Mouse (Mus musculus): ENCODE data around the gene Gatm.

Gatm gene

DNA sequence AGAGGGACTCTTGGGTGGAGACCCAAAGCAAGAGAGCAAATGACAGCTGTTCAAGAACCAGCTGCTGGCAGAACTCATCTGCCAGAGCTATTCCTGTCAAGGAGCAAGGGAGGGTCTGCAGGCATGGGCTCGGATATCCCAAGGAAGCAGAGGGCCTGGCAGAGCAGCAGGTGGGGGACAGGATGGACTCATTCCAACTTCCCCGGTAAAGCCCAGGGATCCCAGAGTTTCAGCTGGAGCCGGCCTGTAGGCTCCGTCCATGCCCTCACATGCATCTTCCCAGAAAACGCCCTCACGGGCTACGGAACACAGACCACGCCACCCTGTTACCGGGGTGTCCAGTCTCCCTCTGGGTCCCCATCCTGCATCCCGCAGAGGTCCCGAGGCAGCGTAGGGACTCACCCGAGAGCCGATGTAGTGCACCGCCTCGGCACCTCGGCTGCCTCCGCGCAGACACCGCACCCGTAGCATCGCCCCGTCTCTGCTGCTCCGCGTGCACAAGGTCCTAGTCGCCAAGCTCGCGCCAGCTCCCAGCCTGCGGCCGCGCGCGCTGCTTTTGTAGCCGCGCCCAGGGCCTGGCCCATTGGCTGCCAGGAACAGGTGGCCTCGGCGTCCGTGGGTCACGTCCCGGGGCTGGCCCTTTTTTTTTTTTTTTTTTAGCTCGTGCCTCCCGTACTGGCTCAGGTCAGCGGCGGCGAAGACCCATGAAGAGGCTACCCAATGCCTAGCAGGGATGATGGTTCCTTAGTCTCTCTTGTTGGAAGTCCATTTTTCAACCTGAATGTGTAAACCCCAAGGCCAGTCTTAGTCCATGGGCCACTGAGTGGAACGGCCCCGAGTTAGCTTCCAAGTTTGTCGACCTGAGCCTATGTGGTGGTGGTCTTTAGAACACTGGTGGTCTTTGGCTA lies at the start of gene Gatm:
Gene Gatm (minus strand): TSS at position 558 of the 908 bp plus-strand sequence.
- DNase-seq (ENCODE audit: extremely low read depth, low read depth, low spot score) = no peak

DNA sequence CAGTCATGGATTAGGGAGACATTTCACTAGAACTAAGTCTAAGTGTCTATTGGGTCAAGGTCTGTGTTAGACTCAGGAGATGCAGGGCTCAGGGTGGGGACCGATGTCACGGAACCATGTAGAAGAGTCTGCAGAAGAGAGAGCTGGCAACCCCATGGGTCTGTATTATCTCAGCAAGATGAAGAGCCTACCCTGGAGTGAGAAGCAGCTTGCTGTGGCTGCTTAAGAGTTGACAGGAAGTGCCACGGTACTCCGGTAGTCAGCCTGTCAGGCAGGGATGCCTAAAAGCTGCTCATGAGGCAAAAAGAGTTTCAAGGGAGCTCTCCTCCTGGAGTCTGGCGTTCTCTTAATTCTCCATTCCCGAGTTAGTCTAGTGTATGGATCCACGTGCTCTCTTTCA lies 48.7 kb upstream of the Gatm start:
- DNase-seq (ENCODE audit: extremely low read depth, low read depth, low spot score) = no peak

DNA sequence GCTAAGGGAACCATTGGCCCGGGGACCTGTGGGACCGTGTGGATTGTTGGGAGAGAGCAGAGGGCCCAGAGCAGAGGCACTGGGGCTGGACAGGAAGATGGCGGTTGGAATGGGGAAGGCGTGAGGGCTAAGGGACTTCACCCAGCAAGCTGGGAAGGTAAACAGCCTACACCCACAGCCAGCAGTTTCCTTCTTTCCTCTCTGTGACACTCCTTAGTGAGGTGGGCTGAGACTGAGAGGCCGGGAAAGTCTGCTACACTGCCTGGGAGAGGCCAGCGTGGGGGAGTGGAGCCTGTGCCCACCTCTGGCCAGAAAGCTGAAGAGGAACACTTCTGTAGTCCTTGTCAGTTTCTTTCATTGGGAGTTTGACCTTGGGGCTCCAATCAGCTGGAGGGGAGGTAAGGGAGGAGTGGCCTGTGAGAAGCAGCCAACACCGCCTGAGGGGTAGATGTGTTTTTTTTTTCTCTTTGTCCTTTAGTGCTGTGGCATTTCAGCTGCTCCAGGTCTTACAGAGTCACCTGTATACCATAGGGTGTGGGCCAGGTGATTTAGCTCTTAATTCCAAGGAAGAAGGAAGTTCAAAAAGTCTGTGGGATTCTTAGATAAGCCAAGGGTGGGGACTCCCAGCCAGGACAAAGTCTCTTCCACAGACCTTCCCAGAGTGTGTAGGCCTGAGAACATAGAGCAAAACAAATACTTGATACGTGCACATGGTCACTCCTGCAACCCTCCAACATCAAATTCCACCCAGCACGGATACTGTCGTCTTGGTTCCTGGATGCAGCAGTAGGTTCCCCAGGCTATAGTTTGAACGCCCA lies 46.8 kb upstream of the Gatm start:
- no peak for DNase-seq (ENCODE audit: extremely low read depth, low read depth, low spot score)

DNA sequence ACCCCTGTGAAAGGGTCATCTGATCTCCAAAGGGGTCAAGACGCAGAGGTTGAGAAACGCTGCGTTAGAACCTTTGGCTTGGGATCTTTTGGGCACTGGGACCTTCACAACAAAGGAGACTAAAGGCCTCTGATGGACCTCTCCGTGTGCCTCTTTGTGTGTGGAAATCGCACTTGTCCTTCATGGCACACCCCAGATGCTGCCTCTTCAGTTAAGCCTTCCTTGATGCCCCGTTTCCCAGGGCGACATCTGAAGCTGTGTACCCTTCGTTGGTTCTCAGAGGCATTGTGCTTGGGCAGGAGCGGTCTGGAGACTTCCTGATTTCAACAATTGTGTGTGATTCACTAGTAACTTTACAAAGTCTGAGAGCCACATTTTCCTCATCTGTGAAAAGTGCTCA lies 45.7 kb upstream of the Gatm start:
- no peak for DNase-seq (ENCODE audit: extremely low read depth, low read depth, low spot score)

DNA sequence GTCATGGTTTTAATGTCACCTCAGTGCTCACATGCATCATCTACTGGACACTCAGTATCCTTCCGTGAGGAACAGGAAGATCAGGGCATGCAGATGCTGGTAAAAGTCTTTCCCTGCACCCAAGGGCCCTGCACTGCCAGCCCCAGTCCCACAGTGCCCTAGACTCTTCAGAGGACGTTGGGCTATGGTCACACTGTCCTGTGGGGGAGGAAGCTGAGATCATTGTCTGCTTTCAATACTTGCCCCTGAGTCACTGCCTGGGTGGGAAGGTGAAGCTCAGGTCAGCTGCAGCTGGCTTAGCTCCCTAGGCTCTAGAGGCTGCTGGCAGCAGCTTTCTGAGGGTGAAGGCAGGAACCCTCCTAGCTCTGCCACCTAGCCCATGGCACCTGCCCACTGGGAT lies 44.9 kb upstream of the Gatm start:
- DNase-seq (ENCODE audit: extremely low read depth, low read depth, low spot score) = no peak

DNA sequence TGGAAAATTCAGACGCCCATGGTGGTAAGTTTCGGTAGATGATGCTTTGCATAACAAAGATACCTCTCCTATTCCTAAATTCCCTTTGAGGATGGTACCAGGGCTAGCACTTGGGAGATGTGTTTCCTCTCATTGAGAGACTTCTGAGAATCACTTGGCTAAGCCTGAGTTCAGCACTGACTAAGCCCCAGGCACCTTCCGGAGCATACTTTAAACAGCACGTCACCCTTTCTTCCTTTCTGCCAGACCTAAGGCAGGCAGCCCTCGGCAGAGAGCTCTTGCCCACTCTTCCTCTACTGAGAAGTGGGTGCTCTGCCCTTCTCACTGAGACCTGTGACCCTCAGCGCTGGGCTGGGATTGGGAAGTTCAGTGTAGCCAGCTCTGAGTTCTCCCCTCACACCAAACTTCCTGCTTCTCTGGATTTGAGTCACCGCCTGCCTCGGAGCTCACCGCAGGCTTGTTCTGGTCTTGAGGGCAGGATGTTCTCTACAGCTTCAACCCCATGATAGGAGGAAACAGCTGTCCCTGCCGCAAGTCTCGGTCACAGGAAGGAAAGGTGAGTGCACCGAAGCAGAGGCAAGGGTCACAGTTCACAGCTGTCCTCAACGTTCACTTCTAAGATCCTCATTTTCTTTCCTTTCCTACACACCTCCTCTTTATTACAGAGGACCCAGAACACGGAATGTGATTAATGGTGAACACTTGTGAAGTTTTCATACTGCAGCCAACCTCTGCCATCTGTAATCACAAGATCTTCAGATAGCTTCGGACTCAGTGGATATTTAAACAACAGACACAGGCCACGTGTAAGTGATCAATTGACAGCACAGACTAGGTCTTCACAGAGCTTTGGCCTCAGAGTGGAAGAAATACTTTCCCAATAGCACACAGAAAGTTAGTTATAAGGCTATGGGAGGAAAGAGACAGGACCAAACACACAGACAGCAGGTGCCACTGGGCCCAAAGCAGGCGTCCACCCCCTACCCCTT lies 41.3 kb upstream of the Gatm start:
- no peak for DNase-seq (ENCODE audit: extremely low read depth, low read depth, low spot score)

DNA sequence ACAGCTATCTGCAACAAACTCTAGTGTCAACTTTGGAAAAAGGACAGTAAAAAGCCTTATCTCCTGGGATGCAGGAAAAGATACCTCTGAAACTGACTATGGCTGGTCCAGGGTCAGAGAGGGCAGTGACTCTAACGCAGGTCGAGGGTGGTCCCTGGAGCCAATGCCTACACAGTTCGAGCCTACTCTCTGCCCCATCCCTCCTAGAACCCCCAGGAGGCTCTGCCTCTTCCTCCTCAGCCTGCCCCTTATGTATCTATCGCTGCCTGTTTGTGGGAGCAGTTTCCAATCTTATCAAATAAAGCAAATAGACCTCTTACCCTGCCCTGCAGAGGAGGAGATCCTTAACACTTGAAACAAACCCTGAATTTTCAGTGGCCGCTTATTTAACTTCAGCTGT lies 27.6 kb upstream of the Gatm start:
- DNase-seq (ENCODE audit: extremely low read depth, low read depth, low spot score) = no peak

DNA sequence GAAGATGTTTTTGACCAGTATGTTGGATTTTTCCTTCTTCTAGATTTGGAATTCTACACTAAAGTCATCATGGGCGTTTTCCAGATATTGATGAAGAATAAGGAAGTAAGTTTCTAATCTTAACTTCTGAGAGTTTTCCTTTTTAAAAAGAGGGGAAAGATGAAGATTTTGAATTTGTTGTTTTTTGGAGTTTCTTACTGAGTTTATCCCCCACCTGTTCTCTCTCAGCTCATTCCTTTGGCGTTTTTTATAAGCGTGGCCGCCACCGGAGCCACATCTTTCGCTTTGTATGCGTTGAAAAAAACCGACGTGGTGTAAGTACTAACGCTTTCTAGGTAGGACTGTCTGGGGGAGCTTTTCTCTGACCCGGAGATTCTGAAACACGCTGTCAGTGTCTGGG lies 26.9 kb upstream of the Gatm start:
- DNase-seq (ENCODE audit: extremely low read depth, low read depth, low spot score) = no peak

DNA sequence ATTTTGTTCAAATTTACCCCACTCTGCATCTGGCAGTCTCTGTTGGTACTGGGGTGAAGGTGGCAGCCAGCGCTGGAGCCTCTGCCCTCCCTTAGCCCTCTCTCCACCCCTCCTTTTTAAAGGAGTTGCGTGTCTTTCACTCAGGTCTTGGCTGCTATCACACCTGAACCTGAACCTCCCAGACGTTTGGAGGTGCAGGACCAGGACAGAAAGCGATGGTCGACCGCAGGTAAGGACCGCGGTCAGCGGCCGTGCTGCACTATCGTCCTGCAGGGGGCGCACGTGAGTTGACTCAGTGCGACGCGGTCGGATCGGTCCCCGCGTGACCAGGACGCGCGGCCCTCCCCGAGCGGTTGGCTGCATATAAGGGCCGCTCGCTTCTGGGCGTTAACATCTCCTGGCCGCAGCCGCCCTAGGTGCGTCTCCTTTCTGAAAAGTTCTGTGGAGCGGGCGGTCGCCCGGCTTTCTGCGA lies 26.5 kb upstream of the Gatm start:
- DNase-seq (ENCODE audit: extremely low read depth, low read depth, low spot score) = no peak

DNA sequence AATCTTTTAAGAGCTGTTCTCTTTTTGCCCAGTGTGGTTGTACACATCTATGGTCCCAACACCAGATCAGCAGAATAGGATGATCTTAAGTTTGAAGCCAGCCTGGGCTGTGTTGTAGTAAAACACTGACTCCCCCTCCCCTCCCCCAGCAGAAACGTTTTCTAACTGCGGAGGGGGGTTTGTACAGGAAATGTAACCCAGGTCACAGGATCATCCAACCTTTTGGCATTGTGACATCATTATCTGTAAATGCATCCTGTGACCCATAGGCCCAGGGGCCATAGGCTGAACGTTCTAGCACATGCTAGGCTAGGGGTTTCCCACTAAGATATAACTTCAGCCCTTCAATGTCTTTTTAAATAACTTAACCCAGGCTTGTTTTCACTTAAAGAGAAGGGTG lies 25.6 kb upstream of the Gatm start, which contains the start of gene AA467197:
Gene AA467197 (plus strand): TSS at position 301 of the 400 bp plus-strand sequence.
- DNase-seq (ENCODE audit: extremely low read depth, low read depth, low spot score) = no peak

DNA sequence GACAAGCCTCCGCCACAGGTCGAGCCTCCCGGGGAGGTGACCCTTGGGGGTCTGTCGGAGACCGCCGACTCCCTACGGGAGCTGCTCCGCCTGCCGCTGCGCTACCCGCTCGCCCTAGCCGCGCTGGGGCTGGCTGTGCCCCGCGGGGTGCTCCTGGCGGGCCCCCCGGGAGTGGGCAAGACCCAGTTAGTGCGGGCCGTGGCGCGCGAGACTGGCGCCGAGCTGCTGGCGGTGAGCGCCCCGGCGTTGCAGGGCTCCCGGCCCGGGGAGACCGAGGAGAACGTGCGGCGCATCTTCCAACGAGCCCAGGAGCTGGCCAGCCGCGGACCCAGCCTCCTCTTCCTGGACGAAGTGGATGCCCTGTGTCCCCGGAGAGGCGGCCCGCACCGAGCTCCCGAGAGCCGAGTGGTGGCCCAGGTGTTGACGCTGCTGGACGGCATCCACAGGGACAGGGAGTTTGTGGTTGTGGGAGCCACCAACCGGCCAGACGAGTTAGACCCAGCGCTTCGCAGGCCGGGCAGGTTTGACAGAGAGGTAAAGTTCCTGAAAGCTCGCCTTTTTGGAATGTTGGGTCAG lies 20.2 kb upstream of the Gatm start:
- DNase-seq (ENCODE audit: extremely low read depth, low read depth, low spot score) = peak; percentile 28

DNA sequence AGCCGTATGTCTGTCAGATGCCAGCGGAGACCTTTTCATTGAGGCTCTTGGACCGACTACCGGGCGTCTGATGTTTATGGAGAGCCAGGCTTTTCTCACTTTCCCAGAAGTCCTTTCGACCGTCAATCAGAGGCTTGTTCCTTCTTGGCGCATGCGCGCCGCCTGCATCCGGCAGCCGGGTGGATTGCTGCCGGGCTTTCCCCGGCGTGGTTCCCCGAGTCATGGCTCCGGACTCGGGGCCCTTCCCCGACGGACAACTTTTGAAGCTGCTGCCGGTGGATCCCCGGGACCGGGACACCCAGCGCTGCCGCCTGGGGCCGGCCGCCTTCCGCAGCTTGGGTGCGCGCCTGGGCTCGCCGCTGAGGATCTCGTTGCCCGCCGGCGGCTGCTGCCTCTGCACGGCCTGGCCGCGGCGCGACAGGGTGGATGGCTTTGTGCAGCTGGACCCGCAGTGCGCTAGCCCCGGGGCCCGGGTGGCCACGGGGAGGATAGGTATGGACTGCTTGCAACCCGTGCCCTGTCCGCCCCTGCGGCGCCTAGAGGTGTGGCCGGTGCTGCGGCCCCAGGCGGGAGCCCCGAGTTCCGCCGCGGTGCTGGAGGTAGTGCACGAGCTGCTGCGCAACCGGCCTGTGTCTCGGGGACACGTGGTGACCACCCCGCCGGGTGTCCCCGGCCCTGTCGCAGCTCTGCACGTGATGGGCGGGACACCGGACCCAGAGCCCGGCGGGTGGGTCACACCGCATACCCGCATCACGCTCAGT lies 19.5 kb upstream of the Gatm start:
- no peak for DNase-seq (ENCODE audit: extremely low read depth, low read depth, low spot score)

DNA sequence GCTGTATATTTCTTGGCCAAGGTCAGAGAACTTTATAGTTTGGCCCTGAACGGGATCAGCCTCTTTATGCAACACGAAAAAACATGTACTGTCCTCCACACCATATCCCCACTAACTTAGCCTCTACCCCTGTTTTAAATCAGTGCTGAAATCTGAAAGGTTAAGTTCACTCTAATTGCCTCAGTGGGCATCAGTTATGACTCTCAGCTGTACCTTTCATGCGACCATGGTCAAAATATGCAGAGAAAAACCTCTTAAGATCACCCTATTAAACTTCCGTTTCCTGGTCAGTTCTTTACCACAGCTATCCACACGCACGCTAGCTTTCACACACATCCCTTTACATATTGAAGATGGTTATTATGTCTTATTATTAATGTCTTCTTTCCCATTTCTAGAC lies 18.8 kb upstream of the Gatm start:
- no peak for DNase-seq (ENCODE audit: extremely low read depth, low read depth, low spot score)

DNA sequence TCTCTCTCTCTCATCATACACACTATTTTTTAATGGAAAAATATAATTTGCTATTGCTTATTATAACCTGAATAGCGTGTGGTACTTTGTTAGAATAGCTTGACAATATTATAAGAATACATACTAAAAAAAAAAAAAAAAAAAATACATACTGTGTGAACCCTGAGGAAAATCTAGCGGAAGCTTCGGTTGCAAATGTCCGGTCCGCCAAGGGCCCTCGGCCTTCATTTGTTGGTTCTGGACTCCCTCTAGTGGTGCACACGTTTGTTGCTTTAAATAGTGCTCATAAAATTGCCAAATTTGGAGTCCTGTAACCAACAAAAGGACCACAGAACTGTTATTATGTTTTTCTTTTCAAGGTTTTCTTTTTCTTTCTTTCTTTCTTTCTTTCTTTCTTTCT lies 17.9 kb upstream of the Gatm start:
- DNase-seq (ENCODE audit: extremely low read depth, low read depth, low spot score) = peak; percentile 21

DNA sequence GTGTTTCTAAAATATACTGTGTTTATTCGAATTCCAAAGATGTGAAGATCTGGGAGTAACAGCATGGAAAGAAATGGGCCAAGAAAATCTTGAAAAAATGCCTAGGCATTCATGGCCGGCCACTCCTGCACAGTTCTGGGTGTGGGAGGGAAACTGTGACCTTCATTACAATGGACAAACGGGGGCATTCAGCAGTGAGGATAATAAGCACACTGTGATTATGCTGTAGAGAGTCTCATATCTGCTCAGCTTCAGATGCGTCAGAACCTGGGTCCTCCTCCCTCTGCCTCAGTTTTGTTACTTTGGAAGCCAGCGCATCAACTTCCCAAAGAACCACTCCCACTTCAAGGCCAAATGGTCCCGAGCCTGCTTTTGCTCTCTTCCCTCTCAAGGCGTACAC lies 14.8 kb upstream of the Gatm start:
- no peak for DNase-seq (ENCODE audit: extremely low read depth, low read depth, low spot score)

DNA sequence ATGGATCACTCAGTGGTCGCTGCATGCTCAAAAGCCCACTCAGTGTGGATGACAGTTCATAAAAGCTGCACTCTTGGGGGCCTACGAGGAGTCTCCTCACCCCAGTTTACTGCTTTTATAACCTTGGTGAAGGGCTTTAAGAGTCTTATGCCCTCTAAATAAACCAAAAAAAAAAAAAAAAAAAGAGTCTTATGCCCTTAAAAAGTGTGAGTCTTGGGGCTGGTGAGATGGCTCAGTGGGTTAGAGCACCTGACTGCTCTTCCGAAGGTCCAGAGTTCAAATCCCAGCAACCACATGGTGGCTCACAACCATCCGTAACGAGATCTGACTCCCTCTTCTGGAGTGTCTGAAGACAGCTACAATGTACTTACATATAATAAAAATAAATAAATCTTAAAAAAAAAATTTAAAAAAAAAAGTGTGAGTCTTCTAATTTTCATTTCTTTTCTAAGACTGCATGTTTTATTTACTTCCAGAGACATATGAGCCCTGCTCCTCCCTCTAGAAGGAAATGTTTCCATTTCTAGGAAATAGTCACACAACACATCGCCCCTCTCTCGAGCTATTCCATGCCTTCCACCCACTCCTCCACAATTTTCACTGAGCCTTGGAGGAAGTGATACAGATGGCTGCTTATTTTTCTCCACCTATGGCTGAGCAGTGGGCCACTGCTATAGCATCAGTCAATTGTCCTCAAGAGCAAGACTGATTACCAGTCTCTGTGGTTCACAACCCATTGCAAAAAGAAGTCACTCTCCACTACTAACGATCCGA lies 10.4 kb upstream of the Gatm start:
- no peak for DNase-seq (ENCODE audit: extremely low read depth, low read depth, low spot score)

DNA sequence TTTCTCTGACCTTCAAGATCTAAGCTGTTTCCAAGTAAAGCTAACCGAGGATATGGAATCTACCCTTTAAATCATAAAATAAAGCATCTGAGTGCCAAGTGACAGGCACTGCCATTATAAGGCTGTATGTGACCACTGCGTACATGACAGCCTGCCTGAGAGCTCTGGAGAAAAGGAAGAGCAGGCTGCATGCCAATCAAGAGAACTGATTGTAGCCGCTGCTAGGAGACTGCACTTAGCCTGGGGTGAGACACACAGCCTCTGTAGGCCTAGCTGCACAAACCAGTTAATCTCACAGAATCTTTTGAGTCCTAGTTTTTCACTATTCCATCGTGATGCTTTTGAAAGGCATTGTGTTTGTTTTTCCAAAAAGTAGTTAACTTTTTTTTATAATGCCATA lies 7.6 kb upstream of the Gatm start:
- DNase-seq (ENCODE audit: extremely low read depth, low read depth, low spot score) = no peak

DNA sequence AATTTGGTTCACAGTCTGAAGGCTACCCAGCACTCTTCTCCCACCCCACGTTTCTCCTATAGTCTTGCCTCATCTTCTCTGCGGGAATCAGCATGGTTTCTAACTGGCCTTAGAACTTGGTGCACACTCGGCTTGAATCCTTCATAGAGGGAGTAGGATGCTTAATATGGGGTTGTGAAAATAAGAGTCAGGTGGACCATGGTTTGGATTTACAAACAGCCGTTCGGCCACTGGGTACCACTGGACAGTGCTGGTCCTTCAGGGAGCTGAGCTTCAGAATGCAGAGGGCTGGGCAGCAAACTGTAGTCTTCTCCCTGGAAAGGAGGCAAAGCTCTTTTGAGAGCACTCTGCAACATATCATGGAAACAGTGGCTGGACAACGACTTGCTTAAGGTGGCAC lies 6.7 kb upstream of the Gatm start:
- no peak for DNase-seq (ENCODE audit: extremely low read depth, low read depth, low spot score)

DNA sequence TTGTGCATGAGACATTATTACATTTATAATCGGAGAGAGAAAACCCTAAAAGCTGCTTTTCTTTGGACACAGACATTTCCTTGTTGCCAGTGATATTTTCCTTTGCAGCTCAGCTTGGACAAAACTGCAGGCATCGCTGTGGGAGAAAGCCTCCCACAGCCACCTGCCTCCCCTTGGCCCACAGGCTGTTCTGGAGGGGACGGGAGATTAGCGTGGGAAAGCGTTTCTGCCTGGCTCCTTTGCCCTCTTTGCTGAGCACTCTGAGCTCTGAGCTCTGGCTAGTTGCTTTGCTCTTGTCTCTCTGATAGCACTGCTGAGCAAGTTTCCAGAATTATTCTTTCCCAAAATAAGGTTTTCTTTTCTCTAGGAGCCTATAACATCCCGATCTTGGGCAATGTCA lies 5.1 kb upstream of the Gatm start:
- no peak for DNase-seq (ENCODE audit: extremely low read depth, low read depth, low spot score)
